Mouse (Mus musculus) brown adipose tissue, adult 24 weeks (tissue): Measurements from ENCODE around the gene Ntrk2. TPM values are rescaled to one million over a fixed set of nuclear protein-coding genes. Genes with fewer than 3 reads are reported as not detected.

Source experiments
- H3K27ac ChIP-seq: fragments of 200-500 bp; replicated peaks from 2 replicates; pipeline ENCODE4 v1.5.1; 2012; ENCODE audit warnings: low read depth, mild to moderate bottlenecking, low read length
- H3K4me1 ChIP-seq: fragments of 200-500 bp; 2 replicates; pipeline ENCODE4 v1.6.1; 2012; ENCODE audit warnings: low read length, mixed read lengths; ENCODE audit not compliant: control insufficient read depth, insufficient read depth, insufficient read length
- H3K4me3 ChIP-seq: fragments of 200-500 bp; 2 replicates; pipeline ENCODE4 v1.5.1; 2012; ENCODE audit warnings: low read depth, mild to moderate bottlenecking, low read length, moderate library complexity; ENCODE audit not compliant: insufficient read depth
- polyA plus RNA-seq: library from polyadenylated mRNA; stranded (reverse); fragments of >200 nt; gene quantifications from 2 replicates; pipeline ENCODE4 v1.2.4, GENCODE M21; 2012; ENCODE audit not compliant: missing spikeins, insufficient read depth, insufficient read length

The Ntrk2 gene
- polyA plus RNA-seq, 1 experiment: 116 TPM

GRCm38 (mm10) chr13:58955237-58955777 is 148.9 kb downstream of the Ntrk2 start:
- H3K27ac ChIP-seq: no peak overlapping the region
- H3K4me3 ChIP-seq: no peak overlapping the region
- no peaks in the 10 kb centered on the region for H3K4me1 ChIP-seq

GRCm38 (mm10) chr13:58958171-58958904 is 152.0 kb downstream of the Ntrk2 start:
- H3K27ac ChIP-seq: no peak overlapping the region
- H3K4me1 ChIP-seq: no peaks in the 10 kb centered on the region
- H3K4me3 ChIP-seq: no peak overlapping the region

GRCm38 (mm10) chr13:58960321-58960720 is 154.0 kb downstream of the Ntrk2 start:
- no peaks in the 10 kb centered on the region for H3K4me1 ChIP-seq
- no peak overlapping the region for H3K4me3 ChIP-seq
- H3K27ac ChIP-seq: no peak overlapping the region

GRCm38 (mm10) chr13:58964701-58965359 is 158.5 kb downstream of the Ntrk2 start:
- H3K4me1 ChIP-seq: no peaks in the 10 kb centered on the region
- no peak overlapping the region for H3K27ac ChIP-seq
- no peak overlapping the region for H3K4me3 ChIP-seq

GRCm38 (mm10) chr13:58965826-58966225 is 159.5 kb downstream of the Ntrk2 start:
- Histone ChIP-seq H3K4me1 (no peaks in the 10 kb centered on the region), H3K4me3 (no peak overlapping the region), H3K27ac (no peak overlapping the region)

- Histone ChIP-seq H3K4me3 (no peak overlapping the region), H3K4me1 (no peaks in the 10 kb centered on the region), H3K27ac (no peak overlapping the region)
These were observed 160.1 kb downstream of the Ntrk2 start for GRCm38 (mm10) chr13:58966466-58966865.

GRCm38 (mm10) chr13:58968168-58968567 is 161.8 kb downstream of the Ntrk2 start:
- H3K4me3 ChIP-seq: no peak overlapping the region
- no peak overlapping the region for H3K27ac ChIP-seq
- no peaks in the 10 kb centered on the region for H3K4me1 ChIP-seq

- Histone ChIP-seq H3K4me1 (no peaks in the 10 kb centered on the region), H3K4me3 (no peak overlapping the region), H3K27ac (no peak overlapping the region)
These were observed 165.1 kb downstream of the Ntrk2 start for GRCm38 (mm10) chr13:58971449-58971903.

GRCm38 (mm10) chr13:58972511-58972910 is 166.1 kb downstream of the Ntrk2 start:
- H3K27ac ChIP-seq: no peak overlapping the region

GRCm38 (mm10) chr13:58996447-58996846 is 190.1 kb downstream of the Ntrk2 start:
- no peaks in the 10 kb centered on the region for H3K4me1 ChIP-seq
- no peak overlapping the region for H3K4me3 ChIP-seq
- H3K27ac ChIP-seq: no peak overlapping the region

More at GRCm38 (mm10) chr13:58972511-58972910, 166.1 kb downstream of the Ntrk2 start:
- Histone ChIP-seq H3K4me3 (no peak overlapping the region), H3K4me1 (no peaks in the 10 kb centered on the region)

GRCm38 (mm10) chr13:58997763-58998162 is 191.4 kb downstream of the Ntrk2 start:
- Histone ChIP-seq H3K27ac (no peak overlapping the region), H3K4me3 (no peak overlapping the region), H3K4me1 (no peaks in the 10 kb centered on the region)

GRCm38 (mm10) chr13:58999373-59000053 is 193.1 kb downstream of the Ntrk2 start:
- Histone ChIP-seq H3K4me1 (peaks cover 3% of the 10 kb centered on the region; the same call in 1 of the 2 replicates), H3K4me3 (no peak overlapping the region), H3K27ac (no peak overlapping the region)

GRCm38 (mm10) chr13:59002943-59003806 is 196.8 kb downstream of the Ntrk2 start:
- H3K4me1 ChIP-seq: peaks cover 3% of the 10 kb centered on the region; the same call in 1 of the 2 replicates
- H3K27ac ChIP-seq: peak overlapping the region; percentile 91
- no peak overlapping the region for H3K4me3 ChIP-seq

GRCm38 (mm10) chr13:59003807-59004173 is 197.4 kb downstream of the Ntrk2 start:
- peaks cover 3% of the 10 kb centered on the region; the same call in 1 of the 2 replicates for H3K4me1 ChIP-seq
- H3K27ac ChIP-seq: peak overlapping the region; percentile 91
- no peak overlapping the region for H3K4me3 ChIP-seq
